7 mouse cellular contexts compared by ENCODE assay signal in the genomic region with DNA sequence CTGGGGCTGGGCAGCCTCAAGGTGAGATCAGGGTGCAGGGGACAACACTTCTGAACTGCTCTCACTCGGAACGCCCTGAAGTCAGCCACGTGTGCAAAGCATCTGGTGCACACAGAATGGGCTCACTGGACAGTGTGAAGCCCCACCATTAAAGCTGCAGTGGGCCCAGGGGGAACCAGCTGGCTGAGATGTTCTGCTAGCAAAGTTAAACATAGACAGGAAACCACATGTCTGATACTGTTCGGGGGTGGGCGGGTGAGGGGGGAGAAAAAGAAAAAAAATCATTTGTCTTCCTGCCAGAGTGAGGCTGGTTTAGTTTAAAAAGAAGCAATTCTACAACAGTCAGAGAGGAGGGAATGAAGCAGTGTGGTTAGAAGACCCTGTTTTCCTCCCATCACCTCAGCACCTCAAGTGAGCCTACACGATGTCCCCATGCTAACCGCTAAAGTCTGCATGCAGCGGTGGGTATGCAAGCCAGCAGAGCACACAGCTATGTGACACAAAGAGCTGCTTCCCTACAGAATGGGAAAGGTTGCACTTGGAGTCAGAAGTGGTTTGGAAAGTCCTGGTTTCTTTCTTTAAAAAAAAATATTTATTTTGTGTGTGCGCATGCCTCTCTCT. TPM values are rescaled to one million over a fixed set of nuclear protein-coding genes. Genes with fewer than 3 reads are reported as not detected.
A peak's percentile ranks its signal among the peaks of the same experiment; 100 is the strongest.
DNase-seq lines count a peak whose midpoint lies in the region; ATAC-seq and TF ChIP-seq lines count a peak whose summit lies in the region.

No protein-coding gene starts in this region.

- H3K4me3 ChIP-seq in embryonic facial prominence, embryonic 11.5 days (ENCODE audit: low read depth, low read length) = no peak overlapping the region
- H3K4me3 ChIP-seq in limb, embryonic 10.5 days = no peak overlapping the region
- no peak overlapping the region for H3K4me3 ChIP-seq in spleen, adult 2 months (ENCODE audit: extremely low read depth, insufficient read depth, insufficient read length)

- H3K27me3 ChIP-seq in embryonic facial prominence, embryonic 11.5 days (ENCODE audit: control insufficient read depth, insufficient read depth, low read length) = no peaks in the 10 kb centered on the region
- H3K27me3 ChIP-seq in limb, embryonic 10.5 days (ENCODE audit: low read depth, poor library complexity, severe bottlenecking) = no peaks in the 10 kb centered on the region
- no peaks in the 10 kb centered on the region for H3K27me3 ChIP-seq in spleen, adult 2 months (ENCODE audit: control insufficient read depth, insufficient read depth, low read length)

- DNase-seq in left cerebral cortex, postnatal 14 days (ENCODE audit: low spot score in 2 of 2) = peak; percentile 46 to 56
- DNase-seq in left cerebral cortex, adult 11 months (ENCODE audit: low spot score) = no peak
- peak; percentile 45 for DNase-seq in embryonic facial prominence, embryonic 11.5 days (ENCODE audit: low spot score)
- peak; percentile 47 for DNase-seq in limb, embryonic 10.5 days (ENCODE audit: low spot score)
- peak in 1 of 2 experiments; percentile 59 for DNase-seq in spleen, adult 2 months (ENCODE audit: low read depth in 1 of 2, low spot score in 2 of 2)
- DNase-seq in urinary bladder, adult 2 months (ENCODE audit: low spot score) = no peak

- no peaks in the 10 kb centered on the region for H3K9me3 ChIP-seq in embryonic facial prominence, embryonic 11.5 days (replicated peaks; ENCODE audit: control insufficient read depth, low read length)
- no peaks in the 10 kb centered on the region for H3K9me3 ChIP-seq in limb, embryonic 10.5 days (replicated peaks)

- peak; percentile 56; the same call in 1 of the 2 replicates for ATAC-seq in embryonic facial prominence, embryonic 11.5 days (replicated peaks; ENCODE audit: insufficient number of reproducible peaks, low FRiP score, low TSS enrichment, low read depth)
- ATAC-seq in cerebellum, adult (ENCODE audit: insufficient number of reproducible peaks, low FRiP score, low TSS enrichment) = no peak

- H3K4me1 ChIP-seq in embryonic facial prominence, embryonic 11.5 days (ENCODE audit: control insufficient read depth, insufficient read depth, low read length) = no peaks in the 10 kb centered on the region
- peaks cover 31% of the 10 kb centered on the region for H3K4me1 ChIP-seq in limb, embryonic 10.5 days
- H3K4me1 ChIP-seq in spleen, adult 2 months (ENCODE audit: control insufficient read depth, insufficient read depth, insufficient read length) = peaks cover 21% of the 10 kb centered on the region; the same call in 1 of the 2 replicates

- H3K36me3 ChIP-seq in embryonic facial prominence, embryonic 11.5 days (replicated peaks; ENCODE audit: control insufficient read depth, insufficient read depth, low read depth, low read length) = no peaks in the 10 kb centered on the region
- peaks cover 38% of the 10 kb centered on the region for H3K36me3 ChIP-seq in limb, embryonic 10.5 days
- peaks cover 59% of the 10 kb centered on the region for H3K36me3 ChIP-seq in spleen, adult 2 months (ENCODE audit: control insufficient read depth, insufficient read depth, low read length)

- 50% methylated on average over 9 of the region's 9 CpGs for WGBS in embryonic facial prominence, embryonic 11.5 days
- WGBS in limb, embryonic 10.5 days = 60% methylated on average over 9 of the region's 9 CpGs
- 9% methylated on average over 9 of the region's 9 CpGs for WGBS in spleen, adult 2 months

- intact Hi-C loops in left cerebral cortex, postnatal 14 days (cut with DNase I) = no loop called here

- 0 out of 2 replicates have a peak overlapping the region, but pooled peaks have one; percentile 61 for H3K27ac ChIP-seq in embryonic facial prominence, embryonic 11.5 days (replicated peaks; ENCODE audit: low read depth, low read length)
- H3K27ac ChIP-seq in limb, embryonic 10.5 days = peak overlapping the region; percentile 75
- peak overlapping the region; percentile 78 for H3K27ac ChIP-seq in spleen, adult 2 months (ENCODE audit: insufficient read depth, low read length)

- no peak overlapping the region for H3K4me2 ChIP-seq in embryonic facial prominence, embryonic 11.5 days (ENCODE audit: low read depth, low read length)

- no peak for TF ChIP-seq POLR2A in spleen, adult 2 months (IDR thresholded peaks at IDR 0.05; ENCODE audit: low read depth, low read length)

- TF ChIP-seq CTCF in spleen, adult 2 months (IDR thresholded peaks at IDR 0.05; ENCODE audit: extremely low read depth, insufficient read depth, insufficient read length, insufficient replicate concordance) = no peak

- H3K9ac ChIP-seq in embryonic facial prominence, embryonic 11.5 days (replicated peaks; ENCODE audit: low read length) = no peak overlapping the region

RNA-seq across cellular contexts. Expression of gene Tgfbr2, which starts 52.1 kb away (rescaled TPM):
- 10 to 100 TPM; 13.7 to 15.1 TPM for total RNA-seq in left cerebral cortex, postnatal 14 days (2021)
- polyA plus RNA-seq in embryonic facial prominence, embryonic 11.5 days (2014; fragmentation: Nextera tagmentation; extraction: Ambion mirVana) = 11.5 and 12.8 TPM in 2 replicates
- 9.8 and 14.1 TPM in 2 replicates for polyA plus RNA-seq in limb, embryonic 10.5 days (2016; fragmentation: Nextera tagmentation; extraction: Ambion mirVana)
- 57.1 and 77.5 TPM in 2 replicates for polyA plus RNA-seq in spleen, adult 2 months (2012; rRNA removed)
- 82.9 and 89.8 TPM in 2 replicates for polyA plus RNA-seq in urinary bladder, adult 2 months (2012; rRNA removed)

Comparison
In these comparisons a context has a peak if more than half of its experiments do, and no peak if none do; other contexts are left out.
1. DNase-seq: peak in left cerebral cortex, postnatal 14 days (2 of 2), embryonic facial prominence, embryonic 11.5 days (single experiment) and limb, embryonic 10.5 days (single experiment); none in left cerebral cortex, adult 11 months (single experiment) and urinary bladder, adult 2 months (single experiment).
2. Peak in every context shown above with its lines, with median percentiles within 50 percentile points of each other: H3K27ac ChIP-seq.